Mouse (Mus musculus): ENCODE measurements around the gene Dtwd1. TPM values are rescaled to one million over a fixed set of nuclear protein-coding genes. Genes with fewer than 3 reads are reported as not detected.

Dtwd1 gene
- 18.2 and 19.5 TPM in 2 replicates for polyA plus RNA-seq (2014; fragmentation: Nextera tagmentation; extraction: Ambion mirVana)

- ATAC-seq (ENCODE audit: low FRiP score) (peak; percentile 100), DNase-seq (ENCODE audit: low spot score) (peak; percentile 97)
- peaks cover 5% of the 10 kb centered on the region; the same call in 1 of the 2 replicates for H3K36me3 ChIP-seq (replicated peaks; ENCODE audit: control insufficient read depth, insufficient read depth)
- H3K9ac ChIP-seq, result peak within 1 kb of the TSS; percentile 80
- under 1% methylated on average over 57 of the region's 57 CpGs for WGBS
- H3K4me2 ChIP-seq (replicated peaks), result peak within 1 kb of the TSS; percentile 61
- H3K27ac ChIP-seq, result peak within 1 kb of the TSS; percentile 87
- peak within 1 kb of the TSS; percentile 65 for H3K4me3 ChIP-seq (replicated peaks; ENCODE audit: low read length)
- H3K4me1 ChIP-seq (replicated peaks; ENCODE audit: control insufficient read depth, insufficient read depth, low read length), result peaks cover 5% of the 10 kb centered on the region
- peaks cover 4% of the 10 kb centered on the region; the same call in 1 of the 2 replicates for H3K27me3 ChIP-seq (ENCODE audit: control insufficient read depth, insufficient read depth, low read length)
- H3K9me3 ChIP-seq (ENCODE audit: control insufficient read depth, low read length), result no peaks in the 10 kb centered on the region
Observed at GRCm38 (mm10) chr2:126151855-126152571, at the start of gene Dtwd1, which contains the start of gene Fam227b. Gene Dtwd1 (plus strand): TSS chr2:126152141. Gene Fam227b (minus strand): TSS chr2:126152004.

- Histone ChIP-seq H3K36me3 (replicated peaks; ENCODE audit: control insufficient read depth, insufficient read depth) (no peaks in the 10 kb centered on the region), H3K9ac (no peak overlapping the region), H3K27ac (no peak overlapping the region), H3K9me3 (ENCODE audit: control insufficient read depth, low read length) (no peaks in the 10 kb centered on the region), H3K27me3 (ENCODE audit: control insufficient read depth, insufficient read depth, low read length) (peaks cover 4% of the 10 kb centered on the region; the same call in 1 of the 2 replicates), H3K4me3 (replicated peaks; ENCODE audit: low read length) (no peak overlapping the region), H3K4me1 (replicated peaks; ENCODE audit: control insufficient read depth, insufficient read depth, low read length) (0 out of 2 replicates have a peak, but pooled peaks cover under 1% of the 10 kb centered on the region), H3K4me2 (replicated peaks) (no peak overlapping the region)
- DNase-seq (ENCODE audit: low spot score), result no peak
- no peak for ATAC-seq (ENCODE audit: low FRiP score)
Observed at GRCm38 (mm10) chr2:126147723-126148122, 4.2 kb upstream of the Dtwd1 start.

GRCm38 (mm10) chr2:126165277-126166018 is 13.5 kb downstream of the Dtwd1 start:
- no peak overlapping the region for H3K9ac ChIP-seq
- H3K4me1 ChIP-seq (replicated peaks; ENCODE audit: control insufficient read depth, insufficient read depth, low read length), result no peaks in the 10 kb centered on the region
- no peak overlapping the region for H3K4me3 ChIP-seq (replicated peaks; ENCODE audit: low read length)
- H3K27ac ChIP-seq, result no peak overlapping the region
- WGBS, result 94% methylated on average over 5 of the region's 5 CpGs
- DNase-seq (ENCODE audit: low spot score) (no peak), ATAC-seq (ENCODE audit: low FRiP score) (no peak)
- peaks cover 39% of the 10 kb centered on the region for H3K36me3 ChIP-seq (replicated peaks; ENCODE audit: control insufficient read depth, insufficient read depth)
- no peaks in the 10 kb centered on the region for H3K27me3 ChIP-seq (ENCODE audit: control insufficient read depth, insufficient read depth, low read length)
- H3K9me3 ChIP-seq (ENCODE audit: control insufficient read depth, low read length), result no peaks in the 10 kb centered on the region
- no peak overlapping the region for H3K4me2 ChIP-seq (replicated peaks)

GRCm38 (mm10) chr2:126166335-126166734 is 14.4 kb downstream of the Dtwd1 start:
- peaks cover 30% of the 10 kb centered on the region for H3K36me3 ChIP-seq (replicated peaks; ENCODE audit: control insufficient read depth, insufficient read depth)
- no peaks in the 10 kb centered on the region for H3K4me1 ChIP-seq (replicated peaks; ENCODE audit: control insufficient read depth, insufficient read depth, low read length)
- no peak for DNase-seq (ENCODE audit: low spot score)
- no peaks in the 10 kb centered on the region for H3K9me3 ChIP-seq (ENCODE audit: control insufficient read depth, low read length)
- no peak overlapping the region for H3K9ac ChIP-seq
- no peak overlapping the region for H3K27ac ChIP-seq
- no peak overlapping the region for H3K4me3 ChIP-seq (replicated peaks; ENCODE audit: low read length)
- H3K27me3 ChIP-seq (ENCODE audit: control insufficient read depth, insufficient read depth, low read length), result no peaks in the 10 kb centered on the region
- ATAC-seq (ENCODE audit: low FRiP score), result no peak
- H3K4me2 ChIP-seq (replicated peaks), result no peak overlapping the region

GRCm38 (mm10) chr2:126166848-126167617 is 15.1 kb downstream of the Dtwd1 start:
- 89% methylated on average over 8 of the region's 8 CpGs for WGBS
- ATAC-seq (ENCODE audit: low FRiP score), result no peak

GRCm38 (mm10) chr2:126171427-126171826 is 19.5 kb downstream of the Dtwd1 start:
- Histone ChIP-seq H3K4me3 (replicated peaks; ENCODE audit: low read length) (no peak overlapping the region), H3K27ac (no peak overlapping the region), H3K4me2 (replicated peaks) (no peak overlapping the region), H3K36me3 (replicated peaks; ENCODE audit: control insufficient read depth, insufficient read depth) (no peaks in the 10 kb centered on the region; the same call in 1 of the 2 replicates), H3K9ac (no peak overlapping the region), H3K27me3 (ENCODE audit: control insufficient read depth, insufficient read depth, low read length) (no peaks in the 10 kb centered on the region), H3K4me1 (replicated peaks; ENCODE audit: control insufficient read depth, insufficient read depth, low read length) (no peaks in the 10 kb centered on the region), H3K9me3 (ENCODE audit: control insufficient read depth, low read length) (no peaks in the 10 kb centered on the region)
- ATAC-seq (ENCODE audit: low FRiP score) (no peak), DNase-seq (ENCODE audit: low spot score) (no peak)
- 100% methylated on average over 1 of the region's 1 CpGs for WGBS

More at GRCm38 (mm10) chr2:126166848-126167617, 15.1 kb downstream of the Dtwd1 start:
- H3K9me3 ChIP-seq (ENCODE audit: control insufficient read depth, low read length), result no peaks in the 10 kb centered on the region
- peaks cover 23% of the 10 kb centered on the region for H3K36me3 ChIP-seq (replicated peaks; ENCODE audit: control insufficient read depth, insufficient read depth)
- H3K27ac ChIP-seq, result no peak overlapping the region
- DNase-seq (ENCODE audit: low spot score), result no peak
- no peaks in the 10 kb centered on the region for H3K27me3 ChIP-seq (ENCODE audit: control insufficient read depth, insufficient read depth, low read length)
- H3K9ac ChIP-seq, result no peak overlapping the region
- H3K4me2 ChIP-seq (replicated peaks), result no peak overlapping the region
- no peaks in the 10 kb centered on the region for H3K4me1 ChIP-seq (replicated peaks; ENCODE audit: control insufficient read depth, insufficient read depth, low read length)
- H3K4me3 ChIP-seq (replicated peaks; ENCODE audit: low read length), result no peak overlapping the region

GRCm38 (mm10) chr2:126191306-126191705 is 39.4 kb downstream of the Dtwd1 start:
- Histone ChIP-seq H3K4me1 (replicated peaks; ENCODE audit: control insufficient read depth, insufficient read depth, low read length) (no peaks in the 10 kb centered on the region), H3K27me3 (ENCODE audit: control insufficient read depth, insufficient read depth, low read length) (no peaks in the 10 kb centered on the region), H3K9ac (no peak overlapping the region), H3K4me3 (replicated peaks; ENCODE audit: low read length) (no peak overlapping the region), H3K9me3 (ENCODE audit: control insufficient read depth, low read length) (no peaks in the 10 kb centered on the region), H3K27ac (no peak overlapping the region), H3K4me2 (replicated peaks) (no peak overlapping the region), H3K36me3 (replicated peaks; ENCODE audit: control insufficient read depth, insufficient read depth) (no peaks in the 10 kb centered on the region)
- WGBS, result 85% methylated on average over 4 of the region's 4 CpGs
- no peak for DNase-seq (ENCODE audit: low spot score)
- no peak for ATAC-seq (ENCODE audit: low FRiP score)

GRCm38 (mm10) chr2:126192129-126192528 is 40.2 kb downstream of the Dtwd1 start:
- Histone ChIP-seq H3K36me3 (replicated peaks; ENCODE audit: control insufficient read depth, insufficient read depth) (no peaks in the 10 kb centered on the region), H3K9me3 (ENCODE audit: control insufficient read depth, low read length) (no peaks in the 10 kb centered on the region), H3K4me3 (replicated peaks; ENCODE audit: low read length) (no peak overlapping the region), H3K9ac (no peak overlapping the region), H3K27me3 (ENCODE audit: control insufficient read depth, insufficient read depth, low read length) (no peaks in the 10 kb centered on the region), H3K4me1 (replicated peaks; ENCODE audit: control insufficient read depth, insufficient read depth, low read length) (no peaks in the 10 kb centered on the region), H3K4me2 (replicated peaks) (no peak overlapping the region), H3K27ac (no peak overlapping the region)
- 81% methylated on average over 2 of the region's 2 CpGs for WGBS
- ATAC-seq (ENCODE audit: low FRiP score) (no peak), DNase-seq (ENCODE audit: low spot score) (no peak)

Measured in hindbrain, embryonic 14.5 days (tissue).